Mouse (Mus musculus) neural tube, embryonic 11.5 days (tissue): Measurements from ENCODE around the gene Fpgs. TPM values are rescaled to one million over a fixed set of nuclear protein-coding genes. Genes with fewer than 3 reads are reported as not detected.

Experiments used
- ATAC-seq: fragments of 200-750 bp; cut with Nextera tagmentation; 2 replicates; pipeline ENCODE4 v1.8.0; 2017; ENCODE audit warnings: moderate number of reproducible peaks, mild to moderate bottlenecking, moderate TSS enrichment, moderate library complexity; ENCODE audit not compliant: insufficient read depth, low FRiP score, low TSS enrichment
- DNase-seq: peaks from one replicate; pipeline ENCODE4 v3.0.0-alpha.2; 2015; ENCODE audit warnings: low spot score
- H3K27ac ChIP-seq: fragments of 300-500 bp; sonication (generic); 2 replicates; pipeline ENCODE4 v1.5.1; 2014; ENCODE audit warnings: low read depth, mild to moderate bottlenecking, low read length
- H3K27me3 ChIP-seq: fragments of 300-500 bp; sonication (generic); 2 replicates; pipeline ENCODE4 v1.6.1; 2014; ENCODE audit warnings: mild to moderate bottlenecking, low read length, mixed read lengths; ENCODE audit not compliant: control insufficient read depth, insufficient read depth
- H3K36me3 ChIP-seq: fragments of 300-500 bp; sonication (generic); 2 replicates; pipeline ENCODE4 v1.6.1; 2014; ENCODE audit warnings: mild to moderate bottlenecking, low read length, moderate library complexity, mixed read lengths; ENCODE audit not compliant: control insufficient read depth, insufficient read depth
- H3K4me1 ChIP-seq: fragments of 300-500 bp; sonication (generic); 2 replicates; pipeline ENCODE4 v1.6.1; 2014; ENCODE audit warnings: low read length, mixed read lengths; ENCODE audit not compliant: control insufficient read depth, insufficient read depth
- H3K4me2 ChIP-seq: fragments of 300-500 bp; sonication (generic); 2 replicates; pipeline ENCODE4 v1.6.1; 2014; ENCODE audit warnings: low read depth, mild to moderate bottlenecking, moderate library complexity
- H3K4me3 ChIP-seq: fragments of 300-500 bp; sonication (generic); 2 replicates; pipeline ENCODE4 v1.5.1; 2014; ENCODE audit warnings: low read depth, low read length
- H3K9ac ChIP-seq: fragments of 300-500 bp; sonication (generic); 2 replicates; pipeline ENCODE4 v1.6.1; 2014; ENCODE audit warnings: mild to moderate bottlenecking, low read length
- H3K9me3 ChIP-seq: fragments of 300-500 bp; sonication (generic); 2 replicates; pipeline ENCODE4 v1.6.1; 2016; ENCODE audit warnings: low read length; ENCODE audit not compliant: control insufficient read depth
- WGBS: fragments of 180-500 bp; shearing (Covaris S2); extraction: QIAGEN DNeasy Blood & Tissue Kit; methylation state at CpG from one replicate; pipeline ENCODE4 v1.1.7; 2014; 5-methylcytosine and 5-hydroxymethylcytosine counted together
- polyA plus RNA-seq: library from polyadenylated mRNA; unstranded; fragments of >200 nt; fragmentation: Nextera tagmentation; extraction: Ambion mirVana; gene quantifications from 2 replicates; pipeline ENCODE4 v1.2.1, GENCODE M21; 2014

The Fpgs gene
- polyA plus RNA-seq, 1 experiment from 2014 or later, result 19.4 TPM

GRCm38 (mm10) chr2:32685807-32686206, 18.1 kb downstream of the Fpgs start:
- Histone ChIP-seq H3K9me3 (no peaks in the 10 kb centered on the region), H3K4me2 (no peak overlapping the region), H3K27ac (no peak overlapping the region), H3K4me3 (no peak overlapping the region), H3K27me3 (no peaks in the 10 kb centered on the region), H3K4me1 (no peaks in the 10 kb centered on the region), H3K9ac (no peak overlapping the region), H3K36me3 (peaks cover 11% of the 10 kb centered on the region; the same call in 1 of the 2 replicates)
- 92% methylated on average over 3 of the region's 3 CpGs for WGBS
- no peak for ATAC-seq
- no peak for DNase-seq

- WGBS, result 93% methylated on average over 15 of the region's 15 CpGs
- Histone ChIP-seq H3K9me3 (no peaks in the 10 kb centered on the region), H3K27me3 (no peaks in the 10 kb centered on the region), H3K36me3 (peaks cover 11% of the 10 kb centered on the region; the same call in 1 of the 2 replicates), H3K4me3 (no peak overlapping the region), H3K9ac (no peak overlapping the region), H3K4me1 (no peaks in the 10 kb centered on the region), H3K4me2 (no peak overlapping the region), H3K27ac (no peak overlapping the region)
- no peak for DNase-seq
- ATAC-seq, result no peak
Observed at GRCm38 (mm10) chr2:32684681-32685428, 19.1 kb downstream of the Fpgs start.

- Histone ChIP-seq H3K36me3 (peaks cover 11% of the 10 kb centered on the region; the same call in 1 of the 2 replicates), H3K27me3 (no peaks in the 10 kb centered on the region), H3K9ac (no peak overlapping the region), H3K27ac (no peak overlapping the region), H3K4me3 (no peak overlapping the region), H3K4me2 (no peak overlapping the region), H3K4me1 (no peaks in the 10 kb centered on the region), H3K9me3 (no peaks in the 10 kb centered on the region)
- DNase-seq (no peak), ATAC-seq (no peak)
- 95% methylated on average over 10 of the region's 10 CpGs for WGBS
Observed at GRCm38 (mm10) chr2:32683701-32684100, 20.2 kb downstream of the Fpgs start.

- Histone ChIP-seq H3K4me2 (no peak overlapping the region), H3K27me3 (no peaks in the 10 kb centered on the region), H3K4me1 (no peaks in the 10 kb centered on the region), H3K9ac (no peak overlapping the region), H3K36me3 (peaks cover 11% of the 10 kb centered on the region; the same call in 1 of the 2 replicates), H3K27ac (no peak overlapping the region), H3K9me3 (no peaks in the 10 kb centered on the region), H3K4me3 (no peak overlapping the region)
- WGBS, result 80% methylated on average over 14 of the region's 14 CpGs
- ATAC-seq (no peak), DNase-seq (no peak)
Observed at GRCm38 (mm10) chr2:32682721-32683417, 21.1 kb downstream of the Fpgs start.

GRCm38 (mm10) chr2:32681754-32682153, 22.2 kb downstream of the Fpgs start:
- Histone ChIP-seq H3K9me3 (no peaks in the 10 kb centered on the region), H3K4me2 (no peak overlapping the region), H3K9ac (no peak overlapping the region), H3K4me1 (no peaks in the 10 kb centered on the region), H3K4me3 (no peak overlapping the region), H3K27me3 (no peaks in the 10 kb centered on the region), H3K36me3 (peaks cover 11% of the 10 kb centered on the region; the same call in 1 of the 2 replicates), H3K27ac (no peak overlapping the region)
- ATAC-seq (no peak), DNase-seq (no peak)
- WGBS, result 68% methylated on average over 6 of the region's 6 CpGs

GRCm38 (mm10) chr2:32680961-32681650, 22.8 kb downstream of the Fpgs start:
- H3K27me3 ChIP-seq, result no peaks in the 10 kb centered on the region
- H3K9ac ChIP-seq, result no peak overlapping the region
- H3K4me3 ChIP-seq, result no peak overlapping the region
- H3K4me1 ChIP-seq, result no peaks in the 10 kb centered on the region
- H3K4me2 ChIP-seq, result no peak overlapping the region
- H3K36me3 ChIP-seq, result peaks cover 9% of the 10 kb centered on the region; the same call in 1 of the 2 replicates
- 90% methylated on average over 19 of the region's 19 CpGs for WGBS
- H3K9me3 ChIP-seq, result no peaks in the 10 kb centered on the region
- DNase-seq, result no peak
- H3K27ac ChIP-seq, result no peak overlapping the region
- ATAC-seq, result no peak

- 55% methylated on average over 7 of the region's 7 CpGs for WGBS
- Histone ChIP-seq H3K27me3 (no peaks in the 10 kb centered on the region), H3K27ac (no peak overlapping the region), H3K9ac (no peak overlapping the region), H3K4me2 (no peak overlapping the region), H3K4me3 (no peak overlapping the region), H3K9me3 (no peaks in the 10 kb centered on the region), H3K4me1 (no peaks in the 10 kb centered on the region), H3K36me3 (peaks cover 6% of the 10 kb centered on the region; the same call in 1 of the 2 replicates)
- ATAC-seq, result no peak
- DNase-seq, result no peak
Observed at GRCm38 (mm10) chr2:32680051-32680451, 23.9 kb downstream of the Fpgs start.

- no peaks in the 10 kb centered on the region for H3K9me3 ChIP-seq
- H3K36me3 ChIP-seq, result no peaks in the 10 kb centered on the region
- WGBS, result 94% methylated on average over 7 of the region's 7 CpGs
- no peaks in the 10 kb centered on the region for H3K4me1 ChIP-seq
- H3K9ac ChIP-seq, result no peak overlapping the region
- ATAC-seq, result no peak
- no peak for DNase-seq
- H3K4me3 ChIP-seq, result no peak overlapping the region
- no peak overlapping the region for H3K27ac ChIP-seq
- H3K27me3 ChIP-seq, result no peaks in the 10 kb centered on the region
- H3K4me2 ChIP-seq, result no peak overlapping the region
Observed at GRCm38 (mm10) chr2:32677683-32678082, 26.3 kb downstream of the Fpgs start.
